Mouse (Mus musculus) cortical plate, adult 2 months (tissue): ENCODE measurements at regions not wholly inside any gene's neighbourhood (a gene's known extent, or its start where the extent isn't known, plus 50 kb on each side); places are given as distances from the start of the nearest gene placed in this dataset.

Source experiments
- CTCF ChIP-seq: fragments of 200-500 bp; IDR thresholded peaks from 2 replicates; pipeline ENCODE4 v1.5.1; 2011; ENCODE audit warnings: mild to moderate bottlenecking, control low read depth, low read length; ENCODE audit not compliant: insufficient read depth; ENCODE audit errors: extremely low read depth
- POLR2A ChIP-seq: fragments of 200-500 bp; IDR thresholded peaks from 2 replicates; pipeline ENCODE4 v1.6.1; 2011; ENCODE audit warnings: mild to moderate bottlenecking, low read length, control low read depth; ENCODE audit not compliant: insufficient read depth; ENCODE audit errors: extremely low read depth

GRCm38 (mm10) chr10:68356973-68357372 lies 78.4 kb upstream of the Arid5b start:
- TF ChIP-seq POLR2A = no peak
- peak; percentile 43 for TF ChIP-seq CTCF
